Mouse (Mus musculus) testis, adult 2 months (tissue): ENCODE data around the gene Crebl2. TPM values are rescaled to one million over a fixed set of nuclear protein-coding genes. Genes with fewer than 3 reads are reported as not detected.

Experiments
- H3K27ac ChIP-seq: fragments of 200-500 bp; 2 replicates; pipeline ENCODE4 v1.5.1; 2012; ENCODE audit warnings: low read depth, low read length; ENCODE audit not compliant: control insufficient read depth, insufficient read depth
- H3K27me3 ChIP-seq: fragments of 200-500 bp; 2 replicates; pipeline ENCODE4 v1.6.1; 2012; ENCODE audit warnings: mild to moderate bottlenecking, low read length, moderate library complexity; ENCODE audit not compliant: control insufficient read depth, insufficient read depth
- H3K36me3 ChIP-seq: fragments of 200-500 bp; 2 replicates; pipeline ENCODE4 v1.6.1; 2012; ENCODE audit warnings: mild to moderate bottlenecking, low read length; ENCODE audit not compliant: control insufficient read depth, insufficient read depth
- H3K4me1 ChIP-seq: fragments of 200-500 bp; 2 replicates; pipeline ENCODE4 v1.6.1; 2012; ENCODE audit warnings: low read length; ENCODE audit not compliant: control insufficient read depth, insufficient read depth
- H3K4me3 ChIP-seq: fragments of 200-500 bp; 2 replicates; pipeline ENCODE4 v1.5.1; 2012; ENCODE audit warnings: low read depth, mild to moderate bottlenecking, low read length, moderate library complexity, mixed read lengths; ENCODE audit not compliant: control insufficient read depth
- CTCF ChIP-seq: fragments of 200-500 bp; IDR thresholded peaks from 2 replicates; pipeline ENCODE4 v1.5.1; 2012; ENCODE audit warnings: low read depth, mild to moderate bottlenecking, inconsistent platforms, low read length, moderate library complexity; ENCODE audit not compliant: control insufficient read depth, insufficient read depth, insufficient replicate concordance
- POLR2A ChIP-seq: fragments of 200-500 bp; IDR thresholded peaks from 2 replicates; pipeline ENCODE4 v1.6.1; 2012; ENCODE audit warnings: low read depth, mild to moderate bottlenecking, inconsistent platforms, low read length, moderate library complexity; ENCODE audit not compliant: control insufficient read depth
- polyA plus RNA-seq: library from polyadenylated mRNA; depleted of rRNA; stranded (reverse); fragments of >200 nt; gene quantifications from 2 replicates; pipeline ENCODE4 v1.2.3, GENCODE M21; 2012

The Crebl2 gene
- polyA plus RNA-seq, 1 experiment = 11.2 TPM

- Histone ChIP-seq H3K27ac (no peak overlapping the region), H3K4me1 (no peaks in the 10 kb centered on the region), H3K27me3 (no peaks in the 10 kb centered on the region), H3K36me3 (no peaks in the 10 kb centered on the region; the same call in 1 of the 2 replicates), H3K4me3 (no peak overlapping the region)
- no peak for TF ChIP-seq POLR2A
- no peak for TF ChIP-seq CTCF
Measured at GRCm38 (mm10) chr6:134883661-134884060, 53.7 kb downstream of the Crebl2 start.

GRCm38 (mm10) chr6:134885515-134885914 lies 55.6 kb downstream of the Crebl2 start:
- Histone ChIP-seq H3K4me1 (no peaks in the 10 kb centered on the region), H3K27me3 (no peaks in the 10 kb centered on the region), H3K27ac (no peak overlapping the region), H3K4me3 (no peak overlapping the region), H3K36me3 (no peaks in the 10 kb centered on the region; the same call in 1 of the 2 replicates)
- TF ChIP-seq POLR2A = no peak
- no peak for TF ChIP-seq CTCF

GRCm38 (mm10) chr6:134886475-134886874 lies 56.5 kb downstream of the Crebl2 start:
- no peak for TF ChIP-seq POLR2A
- no peak for TF ChIP-seq CTCF
- Histone ChIP-seq H3K36me3 (no peaks in the 10 kb centered on the region; the same call in 1 of the 2 replicates), H3K4me3 (no peak overlapping the region), H3K27ac (no peak overlapping the region), H3K4me1 (no peaks in the 10 kb centered on the region), H3K27me3 (no peaks in the 10 kb centered on the region)

- no peaks in the 10 kb centered on the region; the same call in 1 of the 2 replicates for H3K36me3 ChIP-seq
Measured at GRCm38 (mm10) chr6:134887008-134887407, 57.1 kb downstream of the Crebl2 start.

GRCm38 (mm10) chr6:134887711-134888449 lies 57.9 kb downstream of the Crebl2 start:
- no peaks in the 10 kb centered on the region for H3K27me3 ChIP-seq
- no peak overlapping the region for H3K27ac ChIP-seq
- H3K36me3 ChIP-seq = no peaks in the 10 kb centered on the region; the same call in none of the 2 replicates
- no peak for TF ChIP-seq CTCF
- no peak overlapping the region for H3K4me3 ChIP-seq
- no peaks in the 10 kb centered on the region for H3K4me1 ChIP-seq

More at GRCm38 (mm10) chr6:134887008-134887407, 57.1 kb downstream of the Crebl2 start:
- H3K27ac ChIP-seq = no peak overlapping the region
- H3K4me3 ChIP-seq = no peak overlapping the region
- TF ChIP-seq CTCF = no peak
- TF ChIP-seq POLR2A = no peak
- H3K27me3 ChIP-seq = no peaks in the 10 kb centered on the region
- no peaks in the 10 kb centered on the region for H3K4me1 ChIP-seq

GRCm38 (mm10) chr6:134888563-134889017 lies 58.6 kb downstream of the Crebl2 start:
- Histone ChIP-seq H3K4me1 (no peaks in the 10 kb centered on the region), H3K27me3 (no peaks in the 10 kb centered on the region), H3K36me3 (no peaks in the 10 kb centered on the region; the same call in none of the 2 replicates), H3K27ac (no peak overlapping the region), H3K4me3 (no peak overlapping the region)
- TF ChIP-seq POLR2A = no peak
- TF ChIP-seq CTCF = no peak

GRCm38 (mm10) chr6:134889763-134890162 lies 59.8 kb downstream of the Crebl2 start:
- H3K27me3 ChIP-seq = no peaks in the 10 kb centered on the region
- H3K4me3 ChIP-seq = no peak overlapping the region
- TF ChIP-seq POLR2A = no peak
- no peak for TF ChIP-seq CTCF
- H3K36me3 ChIP-seq = no peaks in the 10 kb centered on the region; the same call in none of the 2 replicates
- no peak overlapping the region for H3K27ac ChIP-seq
- no peaks in the 10 kb centered on the region for H3K4me1 ChIP-seq

- TF ChIP-seq POLR2A (no peak), CTCF (no peak)
- H3K4me1 ChIP-seq = no peaks in the 10 kb centered on the region
- H3K4me3 ChIP-seq = no peak overlapping the region
- H3K27me3 ChIP-seq = no peaks in the 10 kb centered on the region
- no peak overlapping the region for H3K27ac ChIP-seq
- H3K36me3 ChIP-seq = no peaks in the 10 kb centered on the region; the same call in none of the 2 replicates
Measured at GRCm38 (mm10) chr6:134890436-134890835, 60.5 kb downstream of the Crebl2 start.
